Mouse (Mus musculus) midbrain, postnatal 0 days (tissue): ENCODE data around the gene Ttll4. TPM values are rescaled to one million over a fixed set of nuclear protein-coding genes. Genes with fewer than 3 reads are reported as not detected.

Source experiments
- ATAC-seq: fragments of 200-750 bp; cut with Nextera tagmentation; 2 replicates; pipeline ENCODE4 v1.8.0; 2017; ENCODE audit warnings: moderate number of reproducible peaks, mild to moderate bottlenecking, moderate TSS enrichment, moderate library complexity; ENCODE audit not compliant: low FRiP score
- DNase-seq: peaks from one replicate; pipeline ENCODE4 v3.0.0-alpha.2; 2015; ENCODE audit warnings: low spot score
- H3K27ac ChIP-seq: fragments of 300-500 bp; sonication (generic); 2 replicates; pipeline ENCODE4 v1.5.1; 2014; ENCODE audit warnings: low read depth, mild to moderate bottlenecking, low read length, mixed read lengths
- H3K27me3 ChIP-seq: fragments of 300-500 bp; sonication (generic); 2 replicates; pipeline ENCODE4 v1.6.1; 2014; ENCODE audit warnings: low read length, control low read depth, mixed read lengths; ENCODE audit not compliant: insufficient read depth
- H3K36me3 ChIP-seq: fragments of 300-500 bp; sonication (generic); 2 replicates; pipeline ENCODE4 v1.6.1; 2014; ENCODE audit warnings: low read length, control low read depth, mixed read lengths; ENCODE audit not compliant: insufficient read depth
- H3K4me1 ChIP-seq: fragments of 300-500 bp; sonication (generic); 2 replicates; pipeline ENCODE4 v1.6.1; 2014; ENCODE audit warnings: mild to moderate bottlenecking, control low read depth, antibody characterized with exemption, low read length, mixed read lengths; ENCODE audit not compliant: insufficient read depth
- H3K4me2 ChIP-seq: fragments of 300-500 bp; sonication (generic); 2 replicates; pipeline ENCODE4 v1.6.1; 2014; ENCODE audit warnings: low read depth, mild to moderate bottlenecking, low read length, mixed read lengths; ENCODE audit not compliant: poor library complexity, severe bottlenecking
- H3K4me3 ChIP-seq: fragments of 300-500 bp; sonication (generic); 2 replicates; pipeline ENCODE4 v1.5.1; 2014; ENCODE audit warnings: low read depth, mild to moderate bottlenecking, low read length, moderate library complexity
- H3K9ac ChIP-seq: fragments of 300-500 bp; sonication (generic); replicated peaks from 2 replicates; pipeline ENCODE4 v1.6.1; 2014; ENCODE audit warnings: mild to moderate bottlenecking, low read length, moderate library complexity, mixed read lengths; ENCODE audit not compliant: poor library complexity, severe bottlenecking
- H3K9me3 ChIP-seq: fragments of 300-500 bp; sonication (generic); 2 replicates; pipeline ENCODE4 v1.6.1; 2016; ENCODE audit warnings: low read length, control low read depth
- CTCF ChIP-seq: IDR thresholded peaks from 2 replicates; pipeline ENCODE4 v1.5.1; 2016; ENCODE audit warnings: antibody characterized with exemption, mild to moderate bottlenecking
- WGBS: fragments of 180-500 bp; shearing (Covaris S2); extraction: QIAGEN DNeasy Blood & Tissue Kit; methylation state at CpG from one replicate; pipeline ENCODE4 v1.1.7; 2014; 5-methylcytosine and 5-hydroxymethylcytosine counted together
- polyA plus RNA-seq: library from polyadenylated mRNA; unstranded; fragments of >200 nt; fragmentation: Nextera tagmentation; extraction: Ambion mirVana; gene quantifications from 2 replicates; pipeline ENCODE4 v1.2.1, GENCODE M21; 2015
- total RNA-seq: library from RNA; depleted of rRNA; stranded (reverse); fragments of >200 nt; gene quantifications from 2 replicates; pipeline ENCODE4 v1.2.3, GENCODE M21; 2014

Ttll4 gene
- total and polyA plus RNA-seq, 2 experiments from 2014 or later = 4.4 to 25.9 TPM

GRCm38 (mm10) chr1:74728446-74728845, 66.9 kb downstream of the Ttll4 start:
- TF ChIP-seq CTCF = no peak
- H3K9me3 ChIP-seq = no peaks in the 10 kb centered on the region
- WGBS = 81% methylated on average over 8 of the region's 8 CpGs
- H3K9ac ChIP-seq = no peak overlapping the region
- ATAC-seq = no peak
- no peak overlapping the region for H3K4me2 ChIP-seq
- H3K27ac ChIP-seq = no peak overlapping the region
- H3K36me3 ChIP-seq = no peaks in the 10 kb centered on the region
- no peaks in the 10 kb centered on the region for H3K27me3 ChIP-seq
- no peak overlapping the region for H3K4me3 ChIP-seq
- no peak for DNase-seq
- no peaks in the 10 kb centered on the region for H3K4me1 ChIP-seq

- Histone ChIP-seq H3K4me1 (no peaks in the 10 kb centered on the region), H3K4me3 (no peak overlapping the region), H3K36me3 (no peaks in the 10 kb centered on the region), H3K9ac (no peak overlapping the region), H3K4me2 (no peak overlapping the region), H3K27ac (no peak overlapping the region), H3K27me3 (no peaks in the 10 kb centered on the region), H3K9me3 (no peaks in the 10 kb centered on the region)
- no peak for TF ChIP-seq CTCF
- ATAC-seq (no peak), DNase-seq (no peak)
- 90% methylated on average over 12 of the region's 12 CpGs for WGBS
These were observed 75.4 kb downstream of the Ttll4 start for GRCm38 (mm10) chr1:74736977-74737376.

GRCm38 (mm10) chr1:74737500-74737899, 76.0 kb downstream of the Ttll4 start:
- Histone ChIP-seq H3K36me3 (no peaks in the 10 kb centered on the region), H3K9ac (no peak overlapping the region), H3K4me3 (no peak overlapping the region), H3K27ac (no peak overlapping the region), H3K4me2 (no peak overlapping the region), H3K27me3 (no peaks in the 10 kb centered on the region), H3K4me1 (no peaks in the 10 kb centered on the region), H3K9me3 (no peaks in the 10 kb centered on the region)
- ATAC-seq (no peak), DNase-seq (no peak)
- 89% methylated on average over 7 of the region's 7 CpGs for WGBS
- no peak for TF ChIP-seq CTCF

GRCm38 (mm10) chr1:74740846-74741245, 79.3 kb downstream of the Ttll4 start:
- Histone ChIP-seq H3K36me3 (no peaks in the 10 kb centered on the region), H3K4me3 (no peak overlapping the region), H3K27me3 (no peaks in the 10 kb centered on the region), H3K4me1 (no peaks in the 10 kb centered on the region), H3K27ac (no peak overlapping the region), H3K9me3 (no peaks in the 10 kb centered on the region), H3K4me2 (no peak overlapping the region), H3K9ac (no peak overlapping the region)
- WGBS = 87% methylated on average over 7 of the region's 7 CpGs
- TF ChIP-seq CTCF = no peak
- no peak for ATAC-seq
- no peak for DNase-seq

GRCm38 (mm10) chr1:74747335-74747734, 85.8 kb downstream of the Ttll4 start:
- H3K4me2 ChIP-seq = no peak overlapping the region
- no peak for ATAC-seq
- no peaks in the 10 kb centered on the region for H3K9me3 ChIP-seq
- H3K9ac ChIP-seq = no peak overlapping the region
- no peaks in the 10 kb centered on the region for H3K36me3 ChIP-seq
- H3K27ac ChIP-seq = no peak overlapping the region
- H3K4me3 ChIP-seq = no peak overlapping the region
- peaks cover 13% of the 10 kb centered on the region for H3K27me3 ChIP-seq
- no peaks in the 10 kb centered on the region for H3K4me1 ChIP-seq
- DNase-seq = no peak
- 84% methylated on average over 5 of the region's 5 CpGs for WGBS
- no peak for TF ChIP-seq CTCF

- Histone ChIP-seq H3K27me3 (peaks cover 13% of the 10 kb centered on the region), H3K27ac (no peak within 1 kb of the TSS), H3K9ac (no peak within 1 kb of the TSS), H3K4me2 (peak within 1 kb of the TSS; percentile 16), H3K4me1 (no peaks in the 10 kb centered on the region), H3K9me3 (no peaks in the 10 kb centered on the region), H3K36me3 (no peaks in the 10 kb centered on the region), H3K4me3 (no peak within 1 kb of the TSS)
- DNase-seq (peak; percentile 46), ATAC-seq (no peak)
- 13% methylated on average over 30 of the region's 30 CpGs for WGBS
- TF ChIP-seq CTCF = peak; percentile 63
These were observed 87.2 kb downstream of the Ttll4 start, which contains the start of gene Prkag3 for GRCm38 (mm10) chr1:74748643-74749271. Gene Prkag3 (minus strand): TSS chr1:74749221.
